Mouse (Mus musculus) heart, embryonic 11.5 days (tissue): ENCODE data around the gene Hoxa1. TPM values are rescaled to one million over a fixed set of nuclear protein-coding genes. Genes with fewer than 3 reads are reported as not detected.

Experiments
- ATAC-seq: fragments of 200-750 bp; cut with Nextera tagmentation; replicated peaks from 2 replicates; pipeline ENCODE4 v1.8.0; 2017; ENCODE audit warnings: moderate library complexity; ENCODE audit not compliant: insufficient number of reproducible peaks, low FRiP score, low TSS enrichment
- H3K27ac ChIP-seq: fragments of 300-500 bp; sonication (generic); 2 replicates; pipeline ENCODE4 v1.5.1; 2014; ENCODE audit warnings: mild to moderate bottlenecking, low read depth, low read length
- H3K27me3 ChIP-seq: fragments of 300-500 bp; sonication (generic); 2 replicates; pipeline ENCODE4 v1.6.1; 2014; ENCODE audit warnings: mild to moderate bottlenecking, low read length, mixed read lengths; ENCODE audit not compliant: control insufficient read depth, insufficient read depth
- H3K36me3 ChIP-seq: fragments of 300-500 bp; sonication (generic); 2 replicates; pipeline ENCODE4 v1.6.1; 2014; ENCODE audit warnings: mild to moderate bottlenecking, low read length, moderate library complexity, mixed read lengths; ENCODE audit not compliant: control insufficient read depth, insufficient read depth
- H3K4me1 ChIP-seq: fragments of 300-500 bp; sonication (generic); 2 replicates; pipeline ENCODE4 v1.6.1; 2014; ENCODE audit warnings: low read length; ENCODE audit not compliant: control insufficient read depth, insufficient read depth
- H3K4me2 ChIP-seq: fragments of 300-500 bp; sonication (generic); 2 replicates; pipeline ENCODE4 v1.6.1; 2014; ENCODE audit warnings: mild to moderate bottlenecking, moderate library complexity
- H3K4me3 ChIP-seq: fragments of 300-500 bp; sonication (generic); 2 replicates; pipeline ENCODE4 v1.5.1; 2014; ENCODE audit warnings: low read depth, low read length
- H3K9ac ChIP-seq: fragments of 300-500 bp; sonication (generic); 2 replicates; pipeline ENCODE4 v1.6.1; 2014; ENCODE audit warnings: mild to moderate bottlenecking, low read depth, low read length, moderate library complexity
- H3K9me3 ChIP-seq: fragments of 300-500 bp; sonication (generic); replicated peaks from 2 replicates; pipeline ENCODE4 v1.6.1; 2016; ENCODE audit warnings: low read length; ENCODE audit not compliant: control insufficient read depth
- WGBS: fragments of 180-500 bp; shearing (Covaris S2); extraction: QIAGEN DNeasy Blood & Tissue Kit; methylation state at CpG from one replicate; pipeline ENCODE4 v1.1.7; 2014; ENCODE audit not compliant: insufficient replicate concordance; 5-methylcytosine and 5-hydroxymethylcytosine counted together
- polyA plus RNA-seq: library from polyadenylated mRNA; unstranded; fragments of >200 nt; fragmentation: Nextera tagmentation; extraction: Ambion mirVana; gene quantifications from 2 replicates; pipeline ENCODE4 v1.2.1, GENCODE M21; 2014

Gene Hoxa1
- polyA plus RNA-seq, 1 experiment from 2014 or later = 1.2 TPM

- Histone ChIP-seq H3K9ac (no peak overlapping the region), H3K9me3 (no peaks in the 10 kb centered on the region), H3K27me3 (peaks cover 95% of the 10 kb centered on the region), H3K27ac (peak overlapping the region; percentile 29; the same call in 1 of the 2 replicates), H3K4me3 (peak overlapping the region; percentile 31), H3K4me1 (peaks cover 5% of the 10 kb centered on the region; the same call in 1 of the 2 replicates), H3K36me3 (no peaks in the 10 kb centered on the region), H3K4me2 (peak overlapping the region; percentile 76)
- ATAC-seq = no peak
- WGBS = 18% methylated on average over 8 of the region's 8 CpGs
Observed at GRCm38 (mm10) chr6:52161336-52162092, 3.4 kb upstream of the Hoxa1 start.

GRCm38 (mm10) chr6:52160511-52161335 lies 2.6 kb upstream of the Hoxa1 start:
- 6% methylated on average over 30 of the region's 30 CpGs for WGBS
- Histone ChIP-seq H3K4me1 (peaks cover 5% of the 10 kb centered on the region; the same call in 1 of the 2 replicates), H3K4me3 (peak overlapping the region; percentile 31), H3K27me3 (peaks cover 94% of the 10 kb centered on the region), H3K36me3 (no peaks in the 10 kb centered on the region), H3K9ac (peak overlapping the region; percentile 57; the same call in 1 of the 2 replicates), H3K27ac (peak overlapping the region; percentile 29), H3K4me2 (peak overlapping the region; percentile 76), H3K9me3 (no peaks in the 10 kb centered on the region)
- ATAC-seq = no peak

GRCm38 (mm10) chr6:52159979-52160378 lies 1.9 kb upstream of the Hoxa1 start:
- no peaks in the 10 kb centered on the region for H3K36me3 ChIP-seq
- H3K27ac ChIP-seq = 0 out of 2 replicates have a peak overlapping the region, but pooled peaks have one; percentile 2
- ATAC-seq = no peak

GRCm38 (mm10) chr6:52159164-52159761 lies 1.1 kb upstream of the Hoxa1 start:
- Histone ChIP-seq H3K4me3 (peak overlapping the region; percentile 52), H3K9ac (peak overlapping the region; percentile 47), H3K4me1 (peaks cover 5% of the 10 kb centered on the region; the same call in 1 of the 2 replicates), H3K27ac (peak overlapping the region; percentile 68; the same call in 1 of the 2 replicates), H3K27me3 (peaks cover 94% of the 10 kb centered on the region), H3K4me2 (peak overlapping the region; percentile 76), H3K36me3 (no peaks in the 10 kb centered on the region), H3K9me3 (no peaks in the 10 kb centered on the region)
- ATAC-seq = peak; percentile 28; the same call in 1 of the 2 replicates
- WGBS = 8% methylated on average over 12 of the region's 12 CpGs

More at GRCm38 (mm10) chr6:52159979-52160378, 1.9 kb upstream of the Hoxa1 start:
- WGBS = 7% methylated on average over 8 of the region's 9 CpGs
- Histone ChIP-seq H3K4me3 (peak overlapping the region; percentile 31), H3K4me1 (peaks cover 5% of the 10 kb centered on the region; the same call in 1 of the 2 replicates), H3K9ac (peak overlapping the region; percentile 57; the same call in 1 of the 2 replicates), H3K9me3 (no peaks in the 10 kb centered on the region), H3K27me3 (peaks cover 94% of the 10 kb centered on the region), H3K4me2 (peak overlapping the region; percentile 76)

DNA sequence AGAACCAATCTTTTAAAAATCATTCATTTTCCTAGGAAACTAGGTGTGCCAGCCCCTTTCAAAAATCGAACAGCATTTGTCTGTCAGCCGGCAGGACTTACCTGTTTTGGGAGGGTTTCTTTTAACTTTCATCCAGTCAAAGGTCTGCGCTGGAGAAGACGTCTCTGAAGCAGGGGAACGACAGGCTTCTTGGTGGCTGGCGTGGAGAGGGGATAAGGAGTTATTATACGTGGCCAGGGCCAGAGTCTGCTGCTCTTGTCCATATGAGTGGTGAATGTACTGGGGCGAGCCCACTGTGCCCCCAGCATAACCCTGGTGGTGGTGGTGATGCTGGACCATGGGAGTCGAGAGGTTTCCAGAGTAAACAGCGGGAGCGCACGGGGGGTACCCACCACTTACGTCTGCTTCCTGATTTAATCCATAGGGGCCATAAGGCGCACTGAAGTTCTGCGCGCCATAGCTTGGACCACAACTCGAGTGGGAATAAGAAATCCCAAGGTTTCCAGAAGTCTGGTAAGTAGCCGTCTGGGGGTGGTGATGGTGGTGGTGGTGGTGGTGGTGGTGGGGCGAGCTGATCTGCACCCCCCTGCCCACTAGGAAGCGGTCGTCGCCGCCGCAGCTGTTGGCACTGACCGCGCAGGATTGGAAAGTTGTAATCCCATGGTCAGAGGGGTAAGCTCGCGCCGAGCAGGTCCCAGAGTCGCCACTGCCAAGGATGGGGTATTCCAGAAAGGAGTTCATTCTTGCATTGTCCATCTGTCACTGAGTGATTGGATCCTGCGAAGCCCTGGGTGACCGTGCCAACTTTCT lies 446 bp downstream of the Hoxa1 start:
- H3K27ac ChIP-seq = no peak overlapping the region
- H3K36me3 ChIP-seq = no peaks in the 10 kb centered on the region
- H3K27me3 ChIP-seq = peaks cover 93% of the 10 kb centered on the region
- H3K4me2 ChIP-seq = peak overlapping the region; percentile 76
- H3K4me1 ChIP-seq = peaks cover 5% of the 10 kb centered on the region; the same call in 1 of the 2 replicates
- no peak for ATAC-seq
- no peaks in the 10 kb centered on the region for H3K9me3 ChIP-seq
- 1% methylated on average over 32 of the region's 32 CpGs for WGBS
- H3K9ac ChIP-seq = 0 out of 2 replicates have a peak overlapping the region, but pooled peaks have one; percentile 18
- H3K4me3 ChIP-seq = peak overlapping the region; percentile 52

- H3K36me3 ChIP-seq = no peaks in the 10 kb centered on the region
- H3K4me2 ChIP-seq = peak overlapping the region; percentile 76
- H3K4me3 ChIP-seq = peak overlapping the region; percentile 52
- no peak for ATAC-seq
- peaks cover 5% of the 10 kb centered on the region; the same call in 1 of the 2 replicates for H3K4me1 ChIP-seq
- H3K9ac ChIP-seq = no peak overlapping the region
- H3K9me3 ChIP-seq = no peaks in the 10 kb centered on the region
- WGBS = 1% methylated on average over 20 of the region's 20 CpGs
- H3K27me3 ChIP-seq = peaks cover 94% of the 10 kb centered on the region
- H3K27ac ChIP-seq = no peak overlapping the region
Observed at GRCm38 (mm10) chr6:52156551-52157200, 1.4 kb downstream of the Hoxa1 start.

- Histone ChIP-seq H3K4me3 (no peak overlapping the region), H3K9me3 (no peaks in the 10 kb centered on the region), H3K27me3 (peaks cover 94% of the 10 kb centered on the region), H3K27ac (no peak overlapping the region), H3K9ac (no peak overlapping the region), H3K4me2 (no peak overlapping the region), H3K4me1 (peaks cover 5% of the 10 kb centered on the region; the same call in 1 of the 2 replicates), H3K36me3 (no peaks in the 10 kb centered on the region)
- ATAC-seq = no peak
- 61% methylated on average over 3 of the region's 3 CpGs for WGBS
Observed at GRCm38 (mm10) chr6:52155471-52155870, 2.6 kb downstream of the Hoxa1 start.
